Mouse (Mus musculus) C2C12 (cell line): ENCODE results near the gene Hist1h1c. TPM values are rescaled to one million over a fixed set of nuclear protein-coding genes. Genes with fewer than 3 reads are reported as not detected.
"Not testable (repeated sequence)": the region's sequence is repeated elsewhere in the genome, so short reads cannot be mapped to it uniquely, and the experiment has no call there.

Experiments used
- H3K27me3 ChIP-seq: one replicate; pipeline ENCODE4 v1.6.1; 2011; ENCODE audit not compliant: control insufficient read depth, insufficient read depth, insufficient read length
- H3K36me3 ChIP-seq: one replicate; pipeline ENCODE4 v1.6.1; 2011; ENCODE audit not compliant: control insufficient read depth, insufficient read depth
- H3K4me3 ChIP-seq: one replicate; pipeline ENCODE4 v1.5.1; 2011; ENCODE audit warnings: mild to moderate bottlenecking, control low read depth; ENCODE audit not compliant: poor library complexity, insufficient read depth, severe bottlenecking
- H3K79me2 ChIP-seq: one replicate; pipeline ENCODE4 v1.6.1; 2011; ENCODE audit not compliant: control insufficient read depth, insufficient read depth
- H3K79me3 ChIP-seq: one replicate; pipeline ENCODE4 v1.6.1; 2011; ENCODE audit warnings: low read depth, control low read depth
- H3ac ChIP-seq: one replicate; pipeline ENCODE3; 2011; ENCODE audit warnings: low read depth; ENCODE audit not compliant: control insufficient read depth, insufficient read length
- CEBPB ChIP-seq: IDR thresholded peaks from one replicate; pipeline ENCODE4 v1.6.1; 2011; ENCODE audit warnings: low read depth, mild to moderate bottlenecking, control low read depth, moderate library complexity
- CTCF ChIP-seq: IDR thresholded peaks from one replicate; pipeline ENCODE4 v1.5.1; 2011; ENCODE audit not compliant: control insufficient read depth, insufficient read depth, insufficient read length
- FOSL1 ChIP-seq: IDR thresholded peaks from one replicate; pipeline ENCODE4 v1.8.0; 2011; ENCODE audit warnings: mild to moderate bottlenecking, low read length; ENCODE audit not compliant: poor library complexity, insufficient read depth, severe bottlenecking
- MAX ChIP-seq: IDR thresholded peaks from one replicate; pipeline ENCODE4 v1.6.1; 2011; ENCODE audit warnings: mild to moderate bottlenecking, control low read depth
- MYOD1 ChIP-seq: IDR thresholded peaks from one replicate; pipeline ENCODE4 v1.6.1; 2011; ENCODE audit warnings: low read depth; ENCODE audit not compliant: control insufficient read depth, insufficient read length
- MYOG ChIP-seq: IDR thresholded peaks from one replicate; pipeline ENCODE4 v1.6.1; 2011; ENCODE audit not compliant: control insufficient read depth, insufficient read length; ENCODE audit errors: extremely low read depth
- USF1 ChIP-seq: IDR thresholded peaks from one replicate; pipeline ENCODE4 v1.6.1; 2011; ENCODE audit warnings: low read depth, mild to moderate bottlenecking, control low read depth, moderate library complexity
- polyA plus RNA-seq: library from polyadenylated mRNA; unstranded; fragments of >200 nt; fragmentation: generic; extraction: Trizol; gene quantifications from one replicate; pipeline ENCODE4 v1.2.1, GENCODE M21; 2012; ENCODE audit warnings: missing spikeins

Hist1h1c gene
- polyA plus RNA-seq, 1 experiment, result 45.9 TPM

- Histone ChIP-seq H3K4me3 (no peak overlapping the region), H3K79me2 (no peaks in the 10 kb centered on the region), H3K27me3 (no peaks in the 10 kb centered on the region), H3K79me3 (no peaks in the 10 kb centered on the region), H3K36me3 (no peaks in the 10 kb centered on the region), H3ac (no peak overlapping the region)
- no peak for TF ChIP-seq USF1
- no peak for TF ChIP-seq MYOD1
- TF ChIP-seq CEBPB, result peak; percentile 67
- TF ChIP-seq FOSL1, result peak; percentile 24
- TF ChIP-seq MYOG, result no peak
- TF ChIP-seq MAX, result no peak
- no peak for TF ChIP-seq CTCF
Measured at GRCm38 (mm10) chr13:23749563-23750121, 11.0 kb downstream of the Hist1h1c start.

DNA sequence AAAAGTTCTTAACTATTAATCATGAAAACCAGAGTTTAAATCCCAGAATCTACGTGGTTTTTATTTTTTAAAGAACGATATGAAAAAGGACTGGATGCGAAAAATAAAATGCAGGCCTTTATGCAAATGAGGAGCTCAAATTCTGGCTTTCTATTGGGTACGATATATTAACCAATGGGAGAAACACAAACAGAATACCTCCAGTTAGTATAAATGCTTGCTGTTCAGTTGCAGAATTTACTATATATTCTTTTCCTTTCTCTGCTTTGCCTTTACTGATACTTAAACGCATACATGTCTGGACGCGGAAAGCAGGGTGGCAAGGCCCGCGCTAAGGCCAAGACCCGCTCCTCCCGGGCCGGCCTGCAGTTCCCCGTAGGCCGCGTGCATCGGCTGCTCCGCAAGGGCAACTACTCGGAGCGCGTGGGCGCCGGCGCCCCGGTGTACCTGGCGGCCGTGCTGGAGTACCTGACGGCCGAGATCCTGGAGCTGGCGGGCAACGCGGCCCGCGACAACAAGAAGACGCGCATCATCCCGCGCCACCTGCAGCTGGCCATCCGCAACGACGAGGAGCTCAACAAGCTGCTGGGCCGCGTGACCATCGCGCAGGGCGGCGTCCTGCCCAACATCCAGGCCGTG is 12.3 kb downstream of the Hist1h1c start, which contains the start of gene Hist1h2ab:
TSS of gene Hist1h2ab (plus strand) at position 288 of the 639 bp plus-strand sequence.
- H3K4me3 ChIP-seq, result peak within 1 kb of the TSS; percentile 14
- H3K79me2 ChIP-seq, H3K27me3 ChIP-seq, H3K79me3 ChIP-seq, H3K36me3 ChIP-seq: not testable (repeated sequence)
- peak; percentile 10 for TF ChIP-seq CEBPB
- peak within 1 kb of the TSS; percentile 67 for H3ac ChIP-seq

- H3K4me3 ChIP-seq, result peak overlapping the region; percentile 14
- TF ChIP-seq MAX, result no peak
- TF ChIP-seq FOSL1, result no peak
- TF ChIP-seq MYOD1, result no peak
- H3K36me3 ChIP-seq, result no peaks in the 10 kb centered on the region
- H3K79me2 ChIP-seq, result no peaks in the 10 kb centered on the region
- H3ac ChIP-seq, result peak overlapping the region; percentile 67
- H3K27me3 ChIP-seq, result no peaks in the 10 kb centered on the region
- H3K79me3 ChIP-seq, result no peaks in the 10 kb centered on the region
Measured at GRCm38 (mm10) chr13:23751478-23751956, 12.9 kb downstream of the Hist1h1c start.

DNA sequence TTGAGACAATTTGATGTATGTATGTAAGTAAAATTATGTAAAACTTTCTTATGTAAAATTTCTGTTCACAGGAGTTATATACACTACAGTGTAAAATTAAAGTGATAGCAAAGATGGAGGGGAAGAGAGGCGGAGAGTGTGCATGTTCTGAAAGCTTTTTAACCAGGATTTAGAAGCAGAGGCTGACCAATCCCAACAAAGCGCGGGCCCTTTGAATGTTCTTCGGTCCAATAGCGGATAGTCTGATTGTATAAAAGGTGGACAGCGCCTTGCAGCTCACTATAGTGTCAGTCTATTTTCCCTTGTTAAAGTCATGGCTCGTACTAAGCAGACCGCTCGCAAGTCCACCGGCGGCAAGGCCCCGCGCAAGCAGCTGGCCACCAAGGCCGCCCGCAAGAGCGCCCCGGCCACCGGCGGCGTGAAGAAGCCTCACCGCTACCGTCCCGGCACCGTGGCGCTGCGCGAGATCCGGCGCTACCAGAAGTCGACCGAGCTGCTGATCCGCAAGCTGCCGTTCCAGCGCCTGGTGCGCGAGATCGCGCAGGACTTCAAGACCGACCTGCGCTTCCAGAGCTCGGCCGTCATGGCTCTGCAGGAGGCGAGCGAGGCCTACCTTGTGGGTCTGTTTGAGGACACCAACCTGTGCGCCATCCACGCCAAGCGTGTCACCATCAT is 13.6 kb downstream of the Hist1h1c start, which contains the start of gene Hist1h3b:
TSS of gene Hist1h3b (plus strand) at position 201 of the 675 bp plus-strand sequence.
- H3K79me2 ChIP-seq, H3K36me3 ChIP-seq, H3K27me3 ChIP-seq, H3K79me3 ChIP-seq: not testable (repeated sequence)
- peak within 1 kb of the TSS; percentile 14 for H3K4me3 ChIP-seq
- peak within 1 kb of the TSS; percentile 67 for H3ac ChIP-seq

GRCm38 (mm10) chr13:23752742-23753172 is 14.1 kb downstream of the Hist1h1c start:
- Histone ChIP-seq H3ac (peak overlapping the region; percentile 59), H3K79me2 (no peaks in the 10 kb centered on the region), H3K4me3 (peak overlapping the region; percentile 7), H3K36me3 (no peaks in the 10 kb centered on the region), H3K27me3 (no peaks in the 10 kb centered on the region), H3K79me3 (no peaks in the 10 kb centered on the region)
- TF ChIP-seq CTCF, result no peak
- no peak for TF ChIP-seq MAX

DNA sequence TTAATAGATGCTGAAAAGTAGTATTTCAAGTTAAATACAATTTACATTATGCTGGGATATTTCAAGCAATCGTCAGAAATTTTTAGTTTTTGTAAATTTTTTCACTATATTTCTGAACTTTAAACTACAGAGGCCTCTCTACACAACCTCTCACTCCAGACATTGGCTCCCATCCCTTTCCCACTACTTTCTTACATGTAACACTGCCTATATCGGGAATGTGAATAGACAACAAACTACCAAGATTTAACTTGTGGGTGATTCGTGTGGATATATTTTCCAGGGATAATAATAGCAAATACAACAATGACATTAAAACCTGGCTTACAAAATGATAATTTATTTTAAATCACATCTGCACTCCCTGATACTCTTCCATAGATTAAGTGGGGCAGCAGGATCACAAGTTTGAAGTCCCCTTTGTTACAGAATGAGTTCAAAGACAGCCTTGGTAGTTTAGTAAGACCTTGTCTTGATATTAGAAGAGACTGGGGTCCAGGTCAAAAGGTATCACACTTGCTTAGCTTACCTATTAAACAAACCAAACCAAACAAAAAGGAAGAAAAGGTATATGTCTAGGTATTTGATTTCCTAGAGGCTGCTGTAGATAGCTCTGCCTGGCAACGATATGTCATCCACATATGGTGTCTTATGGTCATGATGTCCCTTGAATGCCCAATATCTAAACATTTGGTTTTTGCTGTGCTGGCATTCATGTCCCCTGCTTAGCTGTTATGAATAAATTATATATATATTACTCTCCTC is 14.9 kb downstream of the Hist1h1c start:
- Histone ChIP-seq H3K27me3 (no peaks in the 10 kb centered on the region), H3K79me2 (no peaks in the 10 kb centered on the region), H3K36me3 (no peaks in the 10 kb centered on the region), H3K4me3 (no peak overlapping the region), H3ac (peak overlapping the region; percentile 24), H3K79me3 (no peaks in the 10 kb centered on the region)
- TF ChIP-seq USF1 (no peak), CTCF (no peak), CEBPB (no peak), MAX (no peak), MYOG (no peak), MYOD1 (no peak), FOSL1 (no peak)
